ENCODE assay signal across 8 mouse cellular contexts in genomic region chr9:45632520-45632919, GRCm38 (mm10).
DNase-seq lines count a peak whose midpoint lies in the region; ATAC-seq lines count a peak whose summit lies in the region.

No protein-coding gene starts in this region.

- peak; percentile 46 for DNase-seq in cerebellum, adult 11-12 months
- no peak for DNase-seq in cerebellum, adult 9-10 months
- DNase-seq in midbrain, embryonic 10.5 days (ENCODE audit: low spot score), result no peak
- DNase-seq in midbrain, embryonic 11.5 days (ENCODE audit: low spot score, missing footprints), result no peak
- peak; percentile 34 for DNase-seq in hindbrain, embryonic 11.5 days (ENCODE audit: low spot score)
- DNase-seq in liver, embryonic 11.5 days (ENCODE audit: low spot score), result no peak
- no peak for DNase-seq in frontal cortex, postnatal 36 days (ENCODE audit: low spot score in 2 of 2)

- peak overlapping the region; percentile 66 for H3K27ac ChIP-seq in midbrain, embryonic 10.5 days (replicated peaks)
- no peak overlapping the region for H3K27ac ChIP-seq in midbrain, embryonic 11.5 days (ENCODE audit: low read depth, low read length)
- peak overlapping the region; percentile 42; the same call in 1 of the 2 replicates for H3K27ac ChIP-seq in hindbrain, embryonic 11.5 days (ENCODE audit: low read depth, low read length)
- peak overlapping the region; percentile 55 for H3K27ac ChIP-seq in midbrain, embryonic 15.5 days
- H3K27ac ChIP-seq in liver, embryonic 11.5 days (ENCODE audit: low read depth, low read length), result no peak overlapping the region

- H3K9me3 ChIP-seq in midbrain, embryonic 10.5 days (replicated peaks), result no peaks in the 10 kb centered on the region
- no peaks in the 10 kb centered on the region for H3K9me3 ChIP-seq in midbrain, embryonic 11.5 days (ENCODE audit: control insufficient read depth, low read length)
- no peaks in the 10 kb centered on the region for H3K9me3 ChIP-seq in hindbrain, embryonic 11.5 days (ENCODE audit: control insufficient read depth, low read length)
- H3K9me3 ChIP-seq in midbrain, embryonic 15.5 days, result no peaks in the 10 kb centered on the region
- H3K9me3 ChIP-seq in liver, embryonic 11.5 days (ENCODE audit: control insufficient read depth, low read length), result no peaks in the 10 kb centered on the region

- no peak for ATAC-seq in midbrain, embryonic 11.5 days (ENCODE audit: low FRiP score)
- peak; percentile 38; the same call in 1 of the 2 replicates for ATAC-seq in hindbrain, embryonic 11.5 days (ENCODE audit: low FRiP score)
- peak; percentile 64 for ATAC-seq in midbrain, embryonic 15.5 days (replicated peaks)
- ATAC-seq in liver, embryonic 11.5 days (replicated peaks; ENCODE audit: low FRiP score), result no peak

- no peak overlapping the region for H3K4me3 ChIP-seq in midbrain, embryonic 10.5 days
- H3K4me3 ChIP-seq in midbrain, embryonic 11.5 days (ENCODE audit: low read depth, low read length), result no peak overlapping the region
- H3K4me3 ChIP-seq in hindbrain, embryonic 11.5 days (ENCODE audit: low read depth, low read length), result no peak overlapping the region
- no peak overlapping the region for H3K4me3 ChIP-seq in midbrain, embryonic 15.5 days
- no peak overlapping the region for H3K4me3 ChIP-seq in liver, embryonic 11.5 days (ENCODE audit: low read depth, low read length)

- H3K36me3 ChIP-seq in midbrain, embryonic 10.5 days, result no peaks in the 10 kb centered on the region
- no peaks in the 10 kb centered on the region for H3K36me3 ChIP-seq in midbrain, embryonic 11.5 days (ENCODE audit: control insufficient read depth, insufficient read depth, low read length)
- H3K36me3 ChIP-seq in hindbrain, embryonic 11.5 days (ENCODE audit: control insufficient read depth, insufficient read depth, low read length), result no peaks in the 10 kb centered on the region
- no peaks in the 10 kb centered on the region for H3K36me3 ChIP-seq in midbrain, embryonic 15.5 days (replicated peaks)
- H3K36me3 ChIP-seq in liver, embryonic 11.5 days (ENCODE audit: control insufficient read depth, insufficient read depth, low read length), result no peaks in the 10 kb centered on the region

- WGBS in midbrain, embryonic 10.5 days, result 69% methylated on average over 10 of the region's 10 CpGs
- WGBS in midbrain, embryonic 11.5 days, result 56% methylated on average over 10 of the region's 10 CpGs
- 49% methylated on average over 10 of the region's 10 CpGs for WGBS in hindbrain, embryonic 11.5 days
- WGBS in midbrain, embryonic 15.5 days, result 21% methylated on average over 10 of the region's 10 CpGs
- 62% methylated on average over 10 of the region's 10 CpGs for WGBS in liver, embryonic 11.5 days

- no peak overlapping the region for H3K9ac ChIP-seq in midbrain, embryonic 11.5 days (ENCODE audit: low read length)
- H3K9ac ChIP-seq in hindbrain, embryonic 11.5 days (ENCODE audit: low read depth, low read length), result no peak overlapping the region
- H3K9ac ChIP-seq in midbrain, embryonic 15.5 days, result no peak overlapping the region
- no peak overlapping the region for H3K9ac ChIP-seq in liver, embryonic 11.5 days (ENCODE audit: low read depth, low read length)

- peaks cover 9% of the 10 kb centered on the region; the same call in 1 of the 2 replicates for H3K4me1 ChIP-seq in midbrain, embryonic 10.5 days
- H3K4me1 ChIP-seq in midbrain, embryonic 11.5 days (ENCODE audit: control insufficient read depth, insufficient read depth, low read length), result 0 out of 2 replicates have a peak, but pooled peaks cover 2% of the 10 kb centered on the region
- H3K4me1 ChIP-seq in hindbrain, embryonic 11.5 days (replicated peaks; ENCODE audit: control insufficient read depth, insufficient read depth, low read length), result 0 out of 2 replicates have a peak, but pooled peaks cover 3% of the 10 kb centered on the region
- H3K4me1 ChIP-seq in midbrain, embryonic 15.5 days, result peaks cover 13% of the 10 kb centered on the region
- no peaks in the 10 kb centered on the region for H3K4me1 ChIP-seq in liver, embryonic 11.5 days (replicated peaks; ENCODE audit: control insufficient read depth, insufficient read depth, low read length)

- H3K4me2 ChIP-seq in midbrain, embryonic 11.5 days, result no peak overlapping the region
- no peak overlapping the region for H3K4me2 ChIP-seq in hindbrain, embryonic 11.5 days (replicated peaks; ENCODE audit: low read depth, low read length)
- no peak overlapping the region for H3K4me2 ChIP-seq in midbrain, embryonic 15.5 days
- no peak overlapping the region for H3K4me2 ChIP-seq in liver, embryonic 11.5 days

- no peaks in the 10 kb centered on the region for H3K27me3 ChIP-seq in midbrain, embryonic 10.5 days (ENCODE audit: low read depth, poor library complexity, severe bottlenecking)
- no peaks in the 10 kb centered on the region for H3K27me3 ChIP-seq in midbrain, embryonic 11.5 days (ENCODE audit: control insufficient read depth, insufficient read depth, low read length)
- no peaks in the 10 kb centered on the region for H3K27me3 ChIP-seq in hindbrain, embryonic 11.5 days (ENCODE audit: control insufficient read depth, insufficient read depth, low read length)
- H3K27me3 ChIP-seq in midbrain, embryonic 15.5 days (replicated peaks), result no peaks in the 10 kb centered on the region
- no peaks in the 10 kb centered on the region for H3K27me3 ChIP-seq in liver, embryonic 11.5 days (replicated peaks; ENCODE audit: control insufficient read depth, insufficient read depth, low read length)

Comparison
In these comparisons a context has a peak if more than half of its experiments do, and no peak if none do; other contexts are left out.
1. DNase-seq: peak in cerebellum, adult 11-12 months (single experiment) and hindbrain, embryonic 11.5 days (single experiment); none in cerebellum, adult 9-10 months (single experiment), midbrain, embryonic 10.5 days (single experiment), midbrain, embryonic 11.5 days (single experiment), liver, embryonic 11.5 days (single experiment) and frontal cortex, postnatal 36 days (0 of 2).
2. H3K27ac ChIP-seq: peak in midbrain, embryonic 10.5 days (single experiment), hindbrain, embryonic 11.5 days (single experiment) and midbrain, embryonic 15.5 days (single experiment); none in midbrain, embryonic 11.5 days (single experiment) and liver, embryonic 11.5 days (single experiment).
3. ATAC-seq: peak in hindbrain, embryonic 11.5 days (single experiment) and midbrain, embryonic 15.5 days (single experiment); none in midbrain, embryonic 11.5 days (single experiment) and liver, embryonic 11.5 days (single experiment).